Mouse (Mus musculus) hindbrain, embryonic 11.5 days (tissue): Measurements from ENCODE around the gene Ntn3. TPM values are rescaled to one million over a fixed set of nuclear protein-coding genes. Genes with fewer than 3 reads are reported as not detected.
A peak's percentile ranks its signal among the peaks of the same experiment; 100 is the strongest.

Experiments
- ATAC-seq: fragments of 200-750 bp; cut with Nextera tagmentation; 2 replicates; pipeline ENCODE4 v1.8.0; 2017; ENCODE audit warnings: mild to moderate bottlenecking, moderate TSS enrichment, moderate library complexity; ENCODE audit not compliant: low FRiP score
- DNase-seq: peaks from one replicate; pipeline ENCODE4 v3.0.0-alpha.2; 2015; ENCODE audit warnings: low spot score
- H3K27ac ChIP-seq: fragments of 300-500 bp; sonication (generic); 2 replicates; pipeline ENCODE4 v1.5.1; 2014; ENCODE audit warnings: mild to moderate bottlenecking, low read depth, low read length
- H3K27me3 ChIP-seq: fragments of 300-500 bp; sonication (generic); 2 replicates; pipeline ENCODE4 v1.6.1; 2014; ENCODE audit warnings: mild to moderate bottlenecking, low read length, moderate library complexity, mixed read lengths; ENCODE audit not compliant: control insufficient read depth, insufficient read depth
- H3K36me3 ChIP-seq: fragments of 300-500 bp; sonication (generic); 2 replicates; pipeline ENCODE4 v1.6.1; 2014; ENCODE audit warnings: mild to moderate bottlenecking, low read length, moderate library complexity, mixed read lengths; ENCODE audit not compliant: control insufficient read depth, insufficient read depth
- H3K4me1 ChIP-seq: fragments of 300-500 bp; sonication (generic); replicated peaks from 2 replicates; pipeline ENCODE4 v1.6.1; 2014; ENCODE audit warnings: low read length, mixed read lengths; ENCODE audit not compliant: control insufficient read depth, insufficient read depth
- H3K4me2 ChIP-seq: fragments of 300-500 bp; sonication (generic); replicated peaks from 2 replicates; pipeline ENCODE4 v1.6.1; 2014; ENCODE audit warnings: mild to moderate bottlenecking, low read depth, low read length
- H3K4me3 ChIP-seq: fragments of 300-500 bp; sonication (generic); 2 replicates; pipeline ENCODE4 v1.5.1; 2014; ENCODE audit warnings: low read depth, low read length
- H3K9ac ChIP-seq: fragments of 300-500 bp; sonication (generic); 2 replicates; pipeline ENCODE4 v1.6.1; 2014; ENCODE audit warnings: low read depth, low read length
- H3K9me3 ChIP-seq: fragments of 300-500 bp; sonication (generic); 2 replicates; pipeline ENCODE4 v1.6.1; 2016; ENCODE audit warnings: low read length; ENCODE audit not compliant: control insufficient read depth
- WGBS: fragments of 180-500 bp; shearing (Covaris S2); extraction: QIAGEN DNeasy Blood & Tissue Kit; methylation state at CpG from one replicate; pipeline ENCODE4 v1.1.7; 2014; 5-methylcytosine and 5-hydroxymethylcytosine counted together
- polyA plus RNA-seq: library from polyadenylated mRNA; unstranded; fragments of >200 nt; fragmentation: Nextera tagmentation; extraction: Ambion mirVana; gene quantifications from 2 replicates; pipeline ENCODE4 v1.2.1, GENCODE M21; 2014

Gene Ntn3
- polyA plus RNA-seq, 1 experiment from 2014 or later: 5.0 TPM

DNA sequence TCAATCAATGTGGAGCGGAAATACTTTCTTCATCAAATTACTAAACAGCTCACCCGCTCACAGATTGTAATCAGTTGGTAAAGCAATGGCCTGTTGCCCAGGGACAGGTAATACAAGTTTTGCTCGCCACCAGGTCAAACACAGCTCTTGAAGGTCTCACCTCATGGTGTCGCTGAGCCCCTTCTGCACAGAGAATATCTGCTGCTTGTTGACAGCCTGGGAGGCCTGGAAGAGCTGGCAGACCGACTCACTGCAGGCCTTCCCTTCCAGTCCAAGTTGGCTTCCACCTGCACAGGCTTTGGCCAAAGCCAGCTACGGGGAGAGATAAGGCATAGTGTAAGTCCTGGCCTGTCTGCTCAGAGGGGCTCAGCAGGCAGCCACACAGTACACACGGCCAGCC lies 27.6 kb upstream of the Ntn3 start:
- H3K4me3 ChIP-seq: no peak overlapping the region
- no peaks in the 10 kb centered on the region for H3K4me1 ChIP-seq
- H3K9me3 ChIP-seq: no peaks in the 10 kb centered on the region
- 95% methylated on average over 7 of the region's 7 CpGs for WGBS
- DNase-seq (no peak), ATAC-seq (no peak)
- no peak overlapping the region for H3K4me2 ChIP-seq
- H3K36me3 ChIP-seq: peaks cover 35% of the 10 kb centered on the region
- H3K27me3 ChIP-seq: no peaks in the 10 kb centered on the region
- H3K9ac ChIP-seq: no peak overlapping the region
- no peak overlapping the region for H3K27ac ChIP-seq

DNA sequence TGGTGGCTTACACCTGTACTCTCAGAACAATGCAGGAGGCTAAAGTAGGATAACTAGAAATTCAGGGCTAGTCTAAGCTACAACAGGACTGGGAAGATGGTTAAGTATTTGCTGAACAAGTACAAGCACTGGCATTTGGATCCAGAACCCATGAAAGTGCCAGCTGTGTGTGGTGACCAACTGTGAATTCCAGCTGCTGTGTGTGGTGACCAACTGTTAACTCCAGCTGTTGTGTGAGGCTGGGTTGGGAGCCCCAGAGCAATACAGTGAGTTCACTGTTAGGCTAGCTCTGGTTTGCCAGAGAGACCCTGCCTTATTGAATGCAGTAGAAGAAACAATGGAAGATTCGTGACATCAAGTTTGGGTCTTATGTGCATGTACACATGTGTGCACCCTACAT lies 27.1 kb upstream of the Ntn3 start:
- Histone ChIP-seq H3K27me3 (no peaks in the 10 kb centered on the region), H3K9me3 (no peaks in the 10 kb centered on the region), H3K4me2 (no peak overlapping the region), H3K4me1 (no peaks in the 10 kb centered on the region), H3K4me3 (no peak overlapping the region), H3K9ac (no peak overlapping the region), H3K27ac (no peak overlapping the region), H3K36me3 (peaks cover 35% of the 10 kb centered on the region)
- 100% methylated on average over 1 of the region's 1 CpGs for WGBS
- DNase-seq: no peak
- ATAC-seq: no peak

DNA sequence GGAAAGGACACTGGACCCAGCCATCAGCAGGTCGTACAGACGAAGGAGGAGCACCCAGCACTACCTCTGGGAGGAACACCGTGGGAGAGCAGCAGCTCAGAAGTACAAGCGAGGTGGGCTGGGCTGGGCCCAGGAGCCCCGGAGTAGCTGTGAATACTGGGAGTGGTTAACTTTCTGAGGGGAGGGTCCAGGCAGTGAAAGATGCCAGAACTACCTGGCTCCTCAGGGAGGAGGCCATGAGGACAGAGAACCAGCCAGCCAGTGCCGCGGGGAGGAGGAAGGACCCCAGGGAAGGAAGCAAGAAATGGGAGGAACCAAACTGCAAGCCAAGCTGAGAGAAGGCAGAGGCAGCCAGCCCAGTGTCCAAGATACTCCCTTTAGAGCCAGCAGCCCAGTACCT lies 18.6 kb upstream of the Ntn3 start:
- Histone ChIP-seq H3K4me2 (no peak overlapping the region), H3K27me3 (no peaks in the 10 kb centered on the region), H3K4me3 (no peak overlapping the region), H3K27ac (no peak overlapping the region), H3K9me3 (no peaks in the 10 kb centered on the region), H3K36me3 (peaks cover 5% of the 10 kb centered on the region), H3K4me1 (no peaks in the 10 kb centered on the region), H3K9ac (no peak overlapping the region)
- 88% methylated on average over 7 of the region's 7 CpGs for WGBS
- DNase-seq: no peak
- ATAC-seq: no peak

DNA sequence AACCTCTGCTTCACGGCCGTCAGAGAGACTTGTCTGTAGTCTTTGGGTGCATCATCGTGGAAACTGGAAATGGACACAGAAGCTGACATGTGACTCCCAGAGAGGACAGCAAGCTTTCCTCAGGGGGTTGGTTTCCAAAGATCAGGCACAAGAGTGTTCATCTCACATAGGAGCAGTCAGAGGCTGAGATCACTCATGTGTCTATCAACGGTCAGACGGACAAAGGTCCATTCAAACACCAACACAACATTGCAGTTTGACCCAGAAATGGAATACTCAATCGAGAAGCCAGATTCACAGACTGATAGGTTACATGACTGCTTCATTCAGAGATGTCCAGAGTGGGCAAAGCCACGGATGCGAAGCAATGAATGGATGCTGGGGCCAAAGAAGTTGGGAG lies 17.4 kb upstream of the Ntn3 start:
- 94% methylated on average over 8 of the region's 8 CpGs for WGBS
- Histone ChIP-seq H3K4me1 (no peaks in the 10 kb centered on the region), H3K27me3 (no peaks in the 10 kb centered on the region), H3K27ac (no peak overlapping the region), H3K36me3 (peaks cover 5% of the 10 kb centered on the region), H3K9me3 (no peaks in the 10 kb centered on the region), H3K4me2 (no peak overlapping the region), H3K4me3 (no peak overlapping the region), H3K9ac (no peak overlapping the region)
- ATAC-seq (no peak), DNase-seq (no peak)

DNA sequence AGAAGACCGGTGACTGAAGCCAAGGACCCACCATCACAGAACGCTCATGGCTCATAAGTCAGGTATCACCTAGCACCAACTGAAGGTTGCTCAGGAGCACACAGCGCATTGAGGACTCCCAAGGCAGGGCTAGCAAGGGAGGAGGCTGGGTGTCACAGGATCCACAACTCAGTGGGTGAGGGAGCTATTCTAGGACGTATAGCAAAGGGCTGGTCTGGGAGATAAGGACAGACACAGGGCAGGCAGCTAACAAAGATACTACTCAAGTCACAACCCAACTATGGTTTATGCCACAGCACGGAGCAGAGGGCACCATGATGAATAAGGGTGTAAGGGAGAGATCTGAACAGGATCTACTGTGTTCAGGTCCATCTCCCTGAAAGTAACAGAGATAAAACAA lies 16.5 kb upstream of the Ntn3 start:
- H3K9ac ChIP-seq: no peak overlapping the region
- no peaks in the 10 kb centered on the region for H3K9me3 ChIP-seq
- WGBS: 93% methylated on average over 5 of the region's 5 CpGs
- no peak for DNase-seq
- H3K36me3 ChIP-seq: peaks cover 5% of the 10 kb centered on the region
- ATAC-seq: no peak
- no peak overlapping the region for H3K4me3 ChIP-seq
- no peaks in the 10 kb centered on the region for H3K27me3 ChIP-seq
- H3K4me1 ChIP-seq: no peaks in the 10 kb centered on the region
- H3K27ac ChIP-seq: no peak overlapping the region
- H3K4me2 ChIP-seq: no peak overlapping the region

DNA sequence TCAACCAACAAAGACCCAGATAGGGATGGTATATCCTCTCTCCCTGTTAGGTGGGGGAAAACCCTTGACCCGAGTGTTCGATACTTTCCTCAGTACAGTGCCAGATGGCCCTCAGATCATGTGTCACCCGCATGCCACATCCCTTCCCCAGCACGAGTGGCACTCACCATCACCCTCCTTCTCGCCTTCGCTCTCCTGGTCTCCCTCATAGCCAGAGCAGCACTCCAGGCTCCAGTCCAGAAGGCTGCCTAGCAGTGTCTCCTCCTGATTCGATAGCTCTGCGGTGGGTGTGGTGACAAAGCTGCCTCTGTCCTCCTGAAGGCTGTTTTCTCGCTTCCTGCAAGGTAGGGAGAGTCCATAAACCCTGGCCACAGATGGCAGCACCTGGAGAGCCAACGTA lies 15.4 kb upstream of the Ntn3 start:
- Histone ChIP-seq H3K9me3 (no peaks in the 10 kb centered on the region), H3K27ac (no peak overlapping the region), H3K36me3 (peaks cover 3% of the 10 kb centered on the region; the same call in 1 of the 2 replicates), H3K27me3 (no peaks in the 10 kb centered on the region), H3K4me3 (no peak overlapping the region), H3K4me2 (no peak overlapping the region), H3K9ac (no peak overlapping the region), H3K4me1 (peaks cover 5% of the 10 kb centered on the region)
- 93% methylated on average over 8 of the region's 10 CpGs for WGBS
- ATAC-seq (no peak), DNase-seq (no peak)

DNA sequence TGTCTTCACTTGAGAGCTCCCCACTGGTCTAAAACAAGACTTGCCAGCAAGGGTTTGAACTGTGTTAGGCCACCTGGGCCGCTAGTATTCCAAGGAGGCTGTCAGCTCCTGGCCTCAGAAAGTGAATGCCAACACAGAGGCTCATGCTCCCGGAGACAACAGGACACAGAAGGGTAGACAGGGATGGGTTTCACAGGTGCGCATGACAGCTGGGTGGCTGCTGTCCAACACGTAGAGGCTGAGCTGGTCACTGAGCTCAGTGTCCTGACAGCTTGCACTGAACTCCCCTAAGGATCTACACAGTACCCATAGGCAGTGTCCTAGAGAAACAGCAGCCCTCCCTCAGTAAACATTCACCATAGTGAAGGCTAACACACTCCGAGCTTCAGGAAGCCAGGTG lies 14.2 kb upstream of the Ntn3 start:
- no peak overlapping the region for H3K9ac ChIP-seq

DNA sequence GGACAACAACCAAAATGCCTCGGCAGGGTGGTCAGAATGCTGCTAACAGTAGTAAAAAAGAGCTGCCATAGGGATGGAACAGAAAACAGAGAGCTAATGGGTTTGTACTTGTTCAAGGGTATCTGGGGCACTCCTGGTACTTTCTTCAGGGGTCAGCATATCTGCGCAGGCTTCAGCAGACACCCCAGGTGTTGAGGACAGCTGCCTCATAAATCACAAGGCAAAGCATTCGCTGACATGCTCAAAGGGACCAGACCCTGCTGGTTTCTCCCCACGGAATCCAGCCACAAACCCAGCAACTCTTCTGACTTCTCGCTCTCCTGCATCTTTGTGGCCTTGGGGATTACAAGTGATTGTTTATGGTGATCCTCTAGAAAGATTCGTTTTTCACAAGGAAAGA lies 13.3 kb upstream of the Ntn3 start:
- Histone ChIP-seq H3K4me1 (peaks cover 8% of the 10 kb centered on the region), H3K36me3 (no peaks in the 10 kb centered on the region), H3K27ac (no peak overlapping the region), H3K4me2 (no peak overlapping the region), H3K4me3 (no peak overlapping the region), H3K9ac (no peak overlapping the region), H3K9me3 (no peaks in the 10 kb centered on the region), H3K27me3 (no peaks in the 10 kb centered on the region)
- DNase-seq: no peak
- no peak for ATAC-seq
- WGBS: 81% methylated on average over 6 of the region's 6 CpGs

More for the DNA sequence above, 14.2 kb upstream of the Ntn3 start:
- Histone ChIP-seq H3K36me3 (peaks cover 3% of the 10 kb centered on the region; the same call in 1 of the 2 replicates), H3K27me3 (no peaks in the 10 kb centered on the region), H3K4me2 (no peak overlapping the region), H3K4me3 (no peak overlapping the region), H3K27ac (no peak overlapping the region), H3K4me1 (peaks cover 8% of the 10 kb centered on the region), H3K9me3 (no peaks in the 10 kb centered on the region)
- ATAC-seq (no peak), DNase-seq (no peak)
- WGBS: 90% methylated on average over 5 of the region's 5 CpGs

DNA sequence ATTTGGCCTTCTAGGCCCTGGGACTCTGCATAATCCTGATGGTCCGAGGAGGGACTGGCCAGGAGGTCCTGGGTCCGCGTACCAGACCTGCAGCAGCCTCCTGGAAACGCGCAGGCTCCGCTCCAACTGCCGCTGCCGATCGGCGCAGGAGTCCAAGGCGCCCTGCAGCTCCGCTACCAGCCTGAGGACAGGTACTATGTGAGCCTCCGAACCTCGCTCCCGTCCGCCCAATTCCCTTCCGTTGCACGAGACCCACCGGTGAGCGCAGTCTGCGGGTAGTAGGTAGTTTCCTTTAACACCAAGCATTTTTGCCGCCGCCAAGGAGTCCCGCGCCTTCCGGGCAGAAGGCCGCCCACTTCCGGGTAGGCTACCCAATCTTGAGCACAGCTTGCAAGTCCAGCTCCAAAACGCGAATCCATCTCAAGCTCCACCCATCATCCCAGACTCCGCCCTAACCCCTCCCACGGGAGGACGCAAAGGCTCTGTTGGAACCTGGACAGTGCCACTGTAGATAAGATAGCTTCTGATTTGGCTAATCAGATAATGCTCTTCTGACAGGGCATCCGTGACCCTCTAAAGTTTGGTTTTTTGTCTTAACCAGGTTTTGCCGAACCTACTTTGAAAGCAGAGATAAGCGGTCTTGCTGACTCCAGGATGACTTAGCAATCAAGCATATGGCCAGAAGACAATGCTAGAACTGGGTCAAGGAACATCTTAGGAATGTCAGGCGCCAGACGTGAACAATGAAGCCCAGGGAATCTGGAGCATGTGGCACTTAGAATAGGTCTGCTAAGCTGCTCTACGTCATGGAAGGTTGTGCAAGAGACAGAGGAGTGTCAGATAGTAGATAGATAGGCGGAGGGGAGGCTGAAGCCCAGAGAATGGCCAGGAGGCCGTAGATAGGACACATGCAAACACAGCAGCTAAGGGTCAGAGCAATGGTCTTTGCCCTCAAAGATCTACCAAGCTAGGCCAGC lies 11.4 kb upstream of the Ntn3 start, which contains the start of gene Tedc2:
Tedc2 (minus strand) TSS at position 417 of the 977 bp plus-strand sequence.
- ATAC-seq: peak; percentile 94
- Histone ChIP-seq H3K4me3 (peak within 1 kb of the TSS; percentile 87), H3K4me1 (peaks cover 8% of the 10 kb centered on the region), H3K9me3 (no peaks in the 10 kb centered on the region), H3K27ac (0 out of 2 replicates have a peak within 1 kb of the TSS, but pooled peaks have one; percentile 13), H3K4me2 (peak within 1 kb of the TSS; percentile 85), H3K9ac (peak within 1 kb of the TSS; percentile 85), H3K27me3 (no peaks in the 10 kb centered on the region), H3K36me3 (peaks cover 4% of the 10 kb centered on the region; the same call in 1 of the 2 replicates)
- 5% methylated on average over 41 of the region's 41 CpGs for WGBS
- peak; percentile 93 for DNase-seq
